Mouse (Mus musculus): ENCODE results near the gene Ndufs6.

Gene Ndufs6

DNA sequence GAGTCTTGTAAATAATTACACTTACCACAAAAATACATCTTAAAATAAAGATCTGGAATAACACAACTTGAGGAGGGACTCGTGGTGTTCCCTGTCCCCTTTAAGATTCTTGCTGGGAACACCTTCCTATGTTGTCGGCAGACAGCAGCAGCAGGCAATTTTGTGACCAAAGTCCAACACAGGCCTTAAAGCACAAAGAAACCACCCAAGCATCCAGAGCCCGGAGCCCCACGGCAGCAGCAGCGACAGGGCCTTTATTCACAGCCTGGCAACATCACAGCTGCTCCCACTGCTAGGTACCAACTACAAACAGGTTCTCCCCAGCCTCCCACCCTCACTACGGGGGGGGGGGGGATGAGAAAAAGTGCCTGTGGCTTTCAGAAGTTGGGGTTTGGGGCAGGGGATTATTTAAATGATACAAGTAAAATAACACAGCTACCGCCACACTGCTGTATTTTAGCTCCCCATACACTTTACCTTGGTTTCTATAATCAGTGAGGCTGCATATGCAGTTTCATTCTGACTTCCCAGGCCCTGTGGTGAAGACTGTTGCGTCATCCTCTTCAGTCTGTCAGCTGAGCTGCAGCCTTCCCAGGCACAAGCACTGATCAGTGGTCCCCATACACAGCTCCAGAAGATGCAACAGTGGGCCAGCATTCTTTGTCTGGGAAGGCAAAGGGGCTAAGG lies 22.8 kb downstream of the Ndufs6 start:
- peak; percentile 32 for DNase-seq

DNA sequence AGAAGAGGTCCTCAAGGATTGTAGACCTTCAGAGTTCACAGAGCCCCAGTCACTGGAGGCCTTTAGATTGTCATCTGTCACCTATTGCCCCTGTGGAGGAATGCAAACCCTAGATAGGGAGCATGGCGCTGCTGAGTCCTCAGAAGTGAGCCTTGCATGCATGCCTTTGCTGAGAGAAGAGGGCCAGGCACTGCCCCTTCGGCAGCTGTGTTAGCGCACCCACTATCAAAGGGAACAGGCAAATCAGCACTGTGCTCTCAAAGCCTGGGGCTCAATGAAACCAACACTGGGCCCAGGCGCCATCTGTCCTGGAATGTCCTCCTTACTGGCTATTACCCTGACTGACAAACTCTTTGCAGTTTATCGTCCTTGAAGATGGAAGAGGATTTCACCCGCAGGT lies 23.6 kb downstream of the Ndufs6 start:
- DNase-seq = no peak

DNA sequence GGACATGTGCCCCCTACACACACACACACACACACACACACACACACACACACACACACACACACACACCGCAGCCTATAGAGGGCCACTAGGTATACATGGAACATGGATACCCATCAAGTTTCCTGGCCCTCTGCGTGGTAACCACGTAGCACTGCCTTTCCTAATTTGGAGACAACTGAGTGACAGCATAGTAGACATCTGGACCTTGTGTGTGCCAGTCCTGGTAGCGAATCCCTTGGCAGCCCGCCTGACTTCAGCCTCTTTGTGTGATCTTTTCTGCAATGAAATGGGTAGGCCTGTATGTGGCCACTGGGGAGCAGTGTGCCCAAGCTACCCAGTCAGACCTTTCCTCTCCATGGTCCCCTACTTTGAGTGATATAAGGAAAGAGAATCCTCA lies 29.0 kb downstream of the Ndufs6 start:
- no peak for DNase-seq

DNA sequence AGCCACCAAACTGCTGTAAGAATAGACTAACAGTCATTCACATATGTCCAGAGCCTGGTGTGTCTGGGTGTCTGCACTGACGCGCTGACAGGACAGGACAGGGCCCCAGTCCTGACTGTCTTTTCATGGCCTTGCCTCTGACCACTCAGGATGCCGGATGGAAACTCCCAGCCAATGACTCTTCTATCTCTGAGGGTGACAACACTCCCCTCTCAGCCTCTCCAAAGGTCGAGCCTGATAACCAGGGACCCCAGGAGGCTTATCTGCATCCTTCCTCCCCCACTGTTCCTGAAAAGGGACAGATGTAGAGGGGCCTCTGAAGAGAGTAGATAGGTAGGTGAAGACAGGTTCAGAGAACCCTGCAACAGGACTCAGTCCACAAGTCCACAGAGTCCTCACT lies 29.6 kb downstream of the Ndufs6 start:
- no peak for DNase-seq

DNA sequence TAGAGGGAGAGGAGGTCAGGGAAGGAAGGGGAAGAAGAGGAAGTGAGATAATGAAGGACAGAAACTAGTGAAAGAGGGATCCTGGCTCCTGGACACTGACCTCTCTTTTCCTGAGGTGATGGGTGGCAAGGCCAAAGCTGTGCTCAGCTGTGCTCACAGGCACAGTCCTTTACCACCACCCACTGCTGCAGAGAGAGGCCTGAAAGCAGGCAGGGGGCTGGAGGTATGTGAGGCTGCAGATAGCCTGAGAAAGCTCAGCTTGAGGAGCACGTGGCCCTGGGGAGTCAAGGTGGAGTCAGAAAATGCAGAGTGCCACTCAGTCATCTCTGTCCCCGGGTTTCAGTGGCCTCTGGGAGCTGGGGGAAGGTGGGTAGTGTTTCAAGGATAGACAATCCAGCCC lies 37.2 kb downstream of the Ndufs6 start:
- no peak for DNase-seq

DNA sequence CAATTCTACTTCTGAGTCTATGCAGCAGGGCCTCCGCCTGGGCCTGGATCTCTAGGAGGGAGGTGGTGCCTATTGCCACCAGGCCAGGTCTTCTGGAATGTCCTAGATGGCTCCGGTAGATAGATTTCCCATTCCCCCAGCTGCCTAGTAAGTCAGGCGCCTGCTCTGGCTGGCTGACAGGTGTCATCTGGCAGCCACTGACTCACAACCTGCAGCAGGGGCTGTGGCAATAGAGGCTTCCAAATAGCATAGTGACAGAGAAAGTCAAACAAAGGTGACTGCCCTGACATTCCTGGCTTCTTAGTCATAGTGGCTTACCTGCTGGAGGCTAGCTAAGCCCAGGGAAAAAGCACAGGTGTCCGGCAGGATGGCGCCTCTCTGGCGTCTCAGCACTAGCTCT lies 38.1 kb downstream of the Ndufs6 start:
- DNase-seq = peak; percentile 11

DNA sequence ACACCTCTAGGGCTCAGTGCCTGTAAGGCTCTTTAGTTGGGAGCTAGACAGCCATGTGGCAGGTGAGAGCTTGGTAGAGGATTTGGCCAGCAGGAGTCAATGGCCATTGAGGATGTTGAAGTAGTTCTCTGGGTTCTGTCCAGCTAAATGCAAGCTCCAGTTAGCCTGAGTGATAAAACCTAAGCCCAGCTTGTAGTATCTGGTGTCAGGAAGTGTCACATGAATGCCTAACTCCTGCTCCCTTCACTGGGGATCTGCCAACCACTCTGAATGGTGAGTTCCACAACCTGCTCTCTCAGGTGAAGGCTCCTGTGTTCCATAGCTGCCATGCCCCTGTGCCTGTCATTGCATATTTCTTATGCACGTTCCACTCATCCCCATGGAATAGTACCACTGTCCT lies 44.8 kb downstream of the Ndufs6 start:
- DNase-seq = no peak

DNA sequence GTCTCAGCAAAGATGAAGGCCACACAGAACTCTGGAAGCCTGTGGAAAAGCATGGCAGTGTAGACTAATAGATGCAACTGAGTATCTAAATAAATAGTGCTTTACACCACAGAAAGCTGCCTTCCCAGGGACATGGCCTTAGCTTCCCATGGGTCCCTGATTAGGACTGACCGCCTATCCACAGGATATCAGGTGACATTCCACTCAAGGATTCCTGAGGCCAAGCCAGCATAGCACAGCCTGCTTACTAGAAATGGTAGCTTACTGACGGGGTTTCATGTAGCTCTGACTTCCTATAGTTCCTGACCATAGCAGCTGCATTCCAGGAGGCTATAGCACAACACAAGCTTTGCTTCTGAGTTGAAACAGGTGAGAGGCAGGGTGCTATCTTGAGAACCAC lies 45.9 kb downstream of the Ndufs6 start:
- no peak for DNase-seq

DNA sequence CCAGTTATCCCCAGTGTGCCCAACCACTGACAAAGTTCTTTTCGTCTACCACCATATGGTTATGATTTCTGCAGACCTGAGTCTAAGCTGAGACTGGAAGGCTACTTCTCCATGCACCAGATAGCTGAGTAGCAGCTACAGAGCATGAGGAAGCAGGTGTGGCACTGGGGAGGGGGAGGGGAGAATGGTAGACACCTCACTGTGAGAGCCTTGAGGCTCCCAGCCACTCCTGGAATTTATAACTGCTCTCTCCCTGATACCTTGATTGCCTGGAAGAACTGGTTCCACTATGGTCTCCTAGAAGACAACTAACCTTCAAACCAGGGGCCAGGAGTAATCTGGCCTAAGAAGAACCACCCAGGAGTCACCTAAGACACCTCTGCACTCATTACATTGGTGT lies 49.1 kb downstream of the Ndufs6 start:
- no peak for DNase-seq

DNA sequence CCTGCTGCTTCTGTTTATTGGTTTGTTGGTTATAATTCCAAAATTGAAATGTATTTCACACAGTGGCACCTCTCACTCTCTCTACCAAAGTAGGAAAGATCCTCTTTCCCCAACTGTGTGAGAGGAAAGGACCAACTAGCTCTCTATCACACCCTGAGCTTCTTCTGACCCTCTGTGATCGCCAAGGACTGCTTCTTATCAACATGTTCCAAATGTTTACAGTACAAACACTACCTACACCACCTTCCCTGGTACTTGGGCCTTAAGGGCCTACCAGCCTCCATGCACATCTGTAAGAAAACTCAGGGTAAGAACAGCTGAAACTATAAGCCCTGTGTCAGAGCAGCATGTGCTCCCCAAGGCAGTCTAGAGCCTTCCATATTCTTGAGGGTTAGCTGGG lies 50.5 kb downstream of the Ndufs6 start:
- no peak for DNase-seq

DNA sequence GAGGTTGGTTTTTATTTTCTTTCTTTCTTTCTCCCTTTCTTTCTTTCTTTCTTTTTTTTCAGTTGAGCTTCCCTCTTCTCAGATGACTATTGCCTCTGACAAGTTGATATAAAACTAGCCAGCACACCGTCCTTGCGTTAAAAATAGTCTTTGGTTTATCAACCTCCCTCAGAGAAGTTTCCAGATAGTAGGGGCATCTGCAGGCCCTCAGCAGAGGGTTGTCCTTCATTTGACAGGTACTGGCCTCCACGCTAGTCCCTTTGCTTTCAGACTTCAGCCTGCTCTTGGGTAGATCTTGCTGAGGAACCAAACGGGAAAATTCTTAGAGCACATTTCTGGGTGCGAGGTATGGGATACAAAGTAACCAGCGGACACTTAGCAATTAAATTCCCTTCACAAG lies 51.0 kb downstream of the Ndufs6 start:
- no peak for DNase-seq

DNA sequence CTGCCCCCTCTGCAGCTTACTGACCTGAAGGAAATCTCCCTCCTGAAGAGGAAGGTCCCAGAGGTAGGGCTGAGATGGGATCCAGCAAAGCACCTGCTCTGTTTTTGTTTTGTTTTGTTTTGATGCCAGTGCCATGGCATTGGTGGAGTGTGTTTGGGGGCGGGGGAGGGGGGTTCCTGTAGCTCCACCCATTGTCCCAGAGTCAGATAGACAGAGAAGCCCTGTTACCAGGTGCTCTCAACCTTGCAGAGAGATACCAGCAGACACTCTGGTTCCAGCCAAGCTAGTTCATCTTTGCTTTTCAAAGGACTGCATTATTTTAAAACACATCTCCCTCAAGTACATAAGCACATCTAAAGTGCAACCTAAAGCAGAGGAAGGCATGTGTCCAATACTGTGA lies 54.8 kb downstream of the Ndufs6 start:
- no peak for DNase-seq

DNA sequence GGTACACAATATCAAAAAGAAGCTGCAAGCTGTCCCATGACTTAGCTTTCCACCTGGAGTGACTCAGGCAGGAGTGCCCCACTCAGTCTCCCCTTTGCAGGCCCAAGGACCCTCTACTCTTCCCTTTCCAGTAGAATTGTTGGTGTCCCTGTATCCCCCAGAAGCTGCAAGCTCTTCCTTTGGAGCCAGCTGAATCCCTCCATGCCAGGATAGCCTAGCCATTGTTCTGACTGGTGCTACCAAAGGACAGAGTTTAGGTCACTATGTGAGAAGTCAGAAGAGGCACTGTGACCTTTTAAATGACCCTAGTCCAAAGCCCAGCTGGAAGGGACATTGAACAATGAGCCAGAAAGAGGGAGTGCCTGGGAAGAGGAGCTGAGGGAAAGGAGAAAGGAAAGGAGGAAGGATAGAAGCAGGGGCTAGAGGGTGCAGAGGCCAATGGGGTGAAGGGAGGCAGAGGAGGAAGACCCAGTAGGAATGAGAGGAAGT lies 55.5 kb downstream of the Ndufs6 start:
- no peak for DNase-seq

DNA sequence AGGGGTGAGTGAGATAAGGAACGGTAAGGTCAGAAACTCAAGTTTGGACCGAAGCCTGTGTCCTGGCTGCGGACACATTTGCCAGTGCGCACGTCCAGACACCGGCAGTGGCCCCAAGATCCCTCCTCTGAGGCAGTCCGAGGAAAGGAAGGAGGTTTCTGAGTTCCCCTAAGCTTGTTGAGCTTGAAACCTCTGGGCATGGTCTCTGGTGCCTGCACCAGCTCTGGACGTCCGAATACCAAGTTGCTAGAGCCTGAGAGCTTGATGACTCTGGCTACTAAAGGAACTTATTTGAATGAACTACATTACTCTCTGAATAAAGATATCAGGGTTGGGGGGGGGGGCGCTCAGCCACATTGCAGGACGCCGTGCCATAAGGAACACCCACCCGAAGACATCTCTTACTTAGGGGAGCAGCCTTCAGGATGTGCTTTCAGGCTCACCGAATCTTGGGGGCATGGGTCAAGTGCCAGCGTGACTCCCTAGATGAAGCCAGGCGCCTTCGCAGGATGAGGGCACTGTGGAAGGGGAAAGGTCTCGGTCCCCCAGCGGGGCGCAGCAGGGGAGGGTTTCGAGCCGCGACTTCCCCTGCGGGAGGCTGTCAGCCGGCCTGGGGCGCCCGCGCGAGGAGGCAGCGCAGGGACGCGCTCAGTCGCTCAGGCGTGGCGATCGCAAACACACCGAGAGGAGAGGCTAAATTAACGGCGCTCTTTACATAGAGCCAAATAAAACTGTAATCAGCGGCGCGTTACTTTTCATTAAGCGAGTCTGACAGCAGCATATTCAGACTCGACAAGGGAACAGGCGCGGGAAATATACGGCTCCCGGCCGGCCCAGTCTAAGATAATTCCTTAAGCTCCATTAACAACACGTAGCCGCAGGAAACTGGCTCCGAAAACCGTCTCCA lies 56.8 kb downstream of the Ndufs6 start:
- DNase-seq = peak; percentile 15

DNA sequence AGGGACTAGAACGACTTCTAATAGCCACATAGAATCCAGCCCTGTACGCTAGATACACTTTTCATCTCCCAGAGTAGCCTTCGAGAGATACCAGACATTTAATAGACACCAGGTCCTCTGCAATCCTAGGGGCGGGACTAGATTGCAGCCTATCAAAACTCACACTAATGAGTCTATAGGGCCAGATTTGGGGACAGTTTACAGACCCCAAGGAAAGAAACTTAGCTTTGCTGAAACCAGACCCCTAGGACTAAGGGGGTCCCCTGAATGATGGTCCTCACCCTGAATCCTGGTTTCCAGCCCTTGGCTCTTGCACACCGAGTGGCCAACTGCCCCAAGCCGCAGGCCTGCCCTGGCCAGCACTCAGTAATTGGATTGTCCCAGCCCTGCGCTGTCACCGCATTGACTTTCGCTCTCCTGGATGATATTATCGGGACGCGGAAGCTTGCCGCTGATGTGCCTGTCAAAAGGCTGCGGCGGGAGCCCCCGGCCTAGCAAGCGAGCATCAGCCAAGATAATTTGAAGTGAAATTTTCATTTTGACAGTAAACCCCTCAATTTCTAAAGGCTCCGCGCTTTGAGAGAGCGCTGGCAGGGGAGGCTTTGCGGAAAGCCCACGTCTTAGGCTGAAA lies 57.8 kb downstream of the Ndufs6 start:
- DNase-seq = no peak

DNA sequence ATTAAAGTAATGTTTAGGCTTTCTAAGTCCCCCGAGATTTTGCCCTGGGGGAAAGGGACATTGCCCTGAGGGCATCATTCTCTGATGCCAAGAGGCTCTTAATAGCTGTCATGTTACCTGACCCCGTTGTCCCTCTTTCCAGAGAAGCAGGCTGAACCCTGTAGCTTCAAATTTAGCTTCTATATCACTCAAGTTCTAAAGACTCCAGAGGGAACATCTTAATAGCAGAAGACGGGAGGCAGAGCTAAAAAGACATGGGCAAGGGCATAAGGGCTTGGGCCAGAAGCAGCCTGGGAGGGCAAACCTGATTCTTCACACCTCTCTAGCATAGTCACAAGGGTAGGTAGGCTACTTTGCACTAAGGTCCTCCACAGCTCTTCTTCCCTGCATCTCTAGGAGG lies 58.5 kb downstream of the Ndufs6 start:
- no peak for DNase-seq

Measured in kidney, postnatal 10 days (tissue).